Mouse (Mus musculus) lung, adult 2 months (tissue): ENCODE results near the gene Ifngr2. TPM values are rescaled to one million over a fixed set of nuclear protein-coding genes. Genes with fewer than 3 reads are reported as not detected.

Source experiments
- DNase-seq: peaks from one replicate; pipeline ENCODE4 v3.0.0; 2022
- H3K4me1 ChIP-seq: fragments of 200-500 bp; 2 replicates; pipeline ENCODE4 v1.6.1; 2011; ENCODE audit warnings: low read length; ENCODE audit not compliant: control insufficient read depth, insufficient read depth
- H3K4me3 ChIP-seq: fragments of 200-500 bp; replicated peaks from 2 replicates; pipeline ENCODE3; 2011; ENCODE audit warnings: low read depth, mild to moderate bottlenecking, control low read depth, low read length; ENCODE audit errors: extremely low read depth
- CTCF ChIP-seq: fragments of 200-500 bp; IDR thresholded peaks from 2 replicates; pipeline ENCODE4 v1.5.1; 2011; ENCODE audit warnings: mild to moderate bottlenecking, low read length, control low read depth; ENCODE audit not compliant: insufficient read depth
- POLR2A ChIP-seq: fragments of 200-500 bp; IDR thresholded peaks from 2 replicates; pipeline ENCODE4 v1.6.1; 2011; ENCODE audit warnings: low read depth, mild to moderate bottlenecking, control low read depth, low read length, borderline replicate concordance; ENCODE audit errors: extremely low read depth
- WGBS: fragments of 180-500 bp; shearing (Covaris S2); methylation state at CpG from one replicate; pipeline ENCODE4 v1.1.7; 2018; 5-methylcytosine and 5-hydroxymethylcytosine counted together
- polyA plus RNA-seq: library from polyadenylated mRNA; depleted of rRNA; stranded (reverse); fragments of >200 nt; gene quantifications from 2 replicates; pipeline ENCODE4 v1.2.3, GENCODE M21; 2012; rRNA removed

Ifngr2 gene
- polyA plus RNA-seq, 1 experiment: 32.4 TPM

DNA sequence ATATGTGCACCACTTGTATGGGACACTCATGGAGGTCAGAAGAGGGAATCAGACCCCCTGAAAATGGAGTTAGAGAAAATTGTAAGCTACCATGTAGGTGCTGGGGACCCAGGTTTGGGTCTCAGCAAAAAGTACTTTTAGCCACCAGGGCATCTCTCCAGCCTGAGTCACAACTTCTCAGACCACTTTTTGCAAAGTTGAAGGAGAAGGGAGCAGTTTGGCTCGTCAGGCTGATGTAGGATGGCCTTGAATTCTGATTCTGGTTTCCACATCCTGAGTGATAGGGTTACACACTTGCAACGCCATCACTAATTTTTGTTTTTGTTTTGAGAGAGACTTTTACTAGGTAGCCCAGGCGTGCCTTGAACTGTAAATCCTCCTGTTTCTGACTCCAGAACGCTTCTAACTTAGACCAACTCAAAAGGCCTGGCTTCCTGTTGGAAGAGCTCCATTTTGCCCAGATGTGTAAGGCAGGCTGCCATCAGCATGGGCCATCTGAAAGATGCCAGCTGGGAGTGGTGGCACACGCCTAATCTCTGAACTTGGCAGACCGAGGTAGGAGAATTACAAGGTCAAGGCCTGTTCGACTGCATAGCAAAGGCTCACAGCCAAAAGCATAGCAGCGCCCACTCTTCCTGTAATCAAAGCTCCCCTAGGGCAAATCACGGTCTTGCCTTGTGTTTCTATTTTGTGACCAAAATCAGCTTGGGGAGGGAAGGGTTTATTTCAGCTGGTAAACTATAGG is 62.8 kb downstream of the Ifngr2 start:
- Histone ChIP-seq H3K4me1 (no peaks in the 10 kb centered on the region), H3K4me3 (no peak overlapping the region)
- 35% methylated on average over 9 of the region's 9 CpGs for WGBS
- no peak for DNase-seq
- TF ChIP-seq CTCF: no peak
- no peak for TF ChIP-seq POLR2A

DNA sequence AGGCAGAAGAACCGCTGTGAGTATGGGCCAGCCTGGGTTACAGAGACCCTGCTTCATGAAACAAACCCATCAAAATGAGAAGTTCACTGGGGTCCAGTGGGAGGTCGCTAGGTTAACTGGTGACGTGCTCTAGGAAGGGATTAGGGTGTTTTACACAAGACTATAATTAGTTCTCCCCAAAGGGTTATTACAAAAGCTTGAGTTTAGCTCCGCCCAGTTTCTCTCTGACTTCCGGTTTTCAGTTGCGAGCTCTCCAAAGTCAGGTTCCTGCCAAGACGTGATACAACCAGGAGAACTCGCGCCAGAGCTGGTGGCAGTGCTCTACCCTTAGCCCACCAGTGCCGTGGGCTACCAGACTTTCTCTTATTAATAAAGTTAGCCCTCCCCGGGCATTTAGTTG is 64.4 kb downstream of the Ifngr2 start:
- no peak overlapping the region for H3K4me3 ChIP-seq
- 49% methylated on average over 11 of the region's 11 CpGs for WGBS
- no peak for DNase-seq
- no peaks in the 10 kb centered on the region for H3K4me1 ChIP-seq
- TF ChIP-seq POLR2A (no peak), CTCF (no peak)

DNA sequence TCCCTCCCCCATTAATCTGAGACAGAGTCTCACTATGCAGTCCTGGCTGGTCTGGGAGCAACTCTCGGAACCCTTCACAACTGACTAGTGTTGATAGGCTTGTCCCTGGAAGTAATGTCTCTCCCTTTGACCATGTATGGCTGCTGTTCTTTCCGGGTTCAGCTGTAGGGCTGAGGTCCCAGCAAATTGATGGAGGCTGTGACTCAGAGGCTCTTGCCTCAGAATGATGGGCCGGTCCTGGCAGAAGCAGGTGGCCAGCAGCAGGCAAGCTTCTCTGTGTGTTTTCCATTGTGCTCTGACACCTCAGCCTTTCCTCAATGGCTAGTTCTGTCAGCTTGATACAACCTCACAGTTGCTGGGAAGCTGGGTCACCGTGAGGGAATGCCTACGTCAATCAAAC is 65.7 kb downstream of the Ifngr2 start:
- Histone ChIP-seq H3K4me1 (no peaks in the 10 kb centered on the region), H3K4me3 (no peak overlapping the region)
- DNase-seq: no peak
- 70% methylated on average over 5 of the region's 5 CpGs for WGBS
- TF ChIP-seq POLR2A (no peak), CTCF (no peak)

DNA sequence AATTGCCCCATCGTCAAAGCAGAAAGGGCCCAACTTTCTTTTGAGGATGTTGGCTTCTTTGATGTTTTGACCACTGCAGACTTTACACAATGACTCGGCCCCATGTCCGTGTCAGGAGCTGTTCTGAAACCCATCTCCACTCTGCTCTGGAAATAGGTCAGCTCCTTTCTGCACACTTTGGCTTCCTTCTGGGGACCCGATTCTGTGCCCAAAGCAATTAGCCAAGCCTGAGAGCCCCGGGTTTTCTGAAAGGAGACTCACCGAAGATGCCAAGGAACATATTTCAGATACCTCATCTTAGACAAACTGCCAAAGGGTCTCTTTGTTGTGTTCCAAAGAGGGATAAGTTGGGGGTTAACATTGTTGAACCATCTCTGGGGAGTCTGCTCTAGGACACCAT is 67.7 kb downstream of the Ifngr2 start:
- peaks cover 7% of the 10 kb centered on the region for H3K4me1 ChIP-seq
- no peak for TF ChIP-seq CTCF
- no peak for TF ChIP-seq POLR2A
- 72% methylated on average over 6 of the region's 6 CpGs for WGBS
- DNase-seq: no peak
- no peak overlapping the region for H3K4me3 ChIP-seq

Other genes with a start within 250 kb of the Ifngr2 start
- gene Ifnar2, start 174.3 kb upstream of the Ifngr2 start, polyA plus RNA-seq: 91.2 and 96.3 TPM in 2 replicates
- not detected in 2 replicates for gene Gm21970, start 155.4 kb upstream of the Ifngr2 start, polyA plus RNA-seq
- gene Il10rb, start 140.9 kb upstream of the Ifngr2 start, polyA plus RNA-seq: 46.5 and 53.1 TPM in 2 replicates
- 25.0 and 29.7 TPM in 2 replicates for gene Ifnar1, start 61.8 kb upstream of the Ifngr2 start, polyA plus RNA-seq
- gene Tmem50b, start 50.7 kb downstream of the Ifngr2 start, polyA plus RNA-seq: 87.2 and 111 TPM in 2 replicates
- 1.3 and 1.7 TPM in 2 replicates for gene Dnajc28, start 72.0 kb downstream of the Ifngr2 start, polyA plus RNA-seq
- 19.1 and 29.5 TPM in 2 replicates for gene Gart, start 99.9 kb downstream of the Ifngr2 start, polyA plus RNA-seq
- 144 and 200 TPM in 2 replicates for gene Son, start 100.4 kb downstream of the Ifngr2 start, polyA plus RNA-seq
- gene Donson, start 141.7 kb downstream of the Ifngr2 start, polyA plus RNA-seq: 5.5 and 6.6 TPM in 2 replicates
- gene Cryzl1, start 181.9 kb downstream of the Ifngr2 start, polyA plus RNA-seq: 22.3 and 29.8 TPM in 2 replicates
- 18.4 and 43.7 TPM in 2 replicates for gene Itsn1, start 182.2 kb downstream of the Ifngr2 start, polyA plus RNA-seq